Mouse (Mus musculus) kidney, adult 2 months (tissue): ENCODE data around the gene Nr2e3. TPM values are rescaled to one million over a fixed set of nuclear protein-coding genes. Genes with fewer than 3 reads are reported as not detected.

ENCODE experiments used
- DNase-seq: peaks from one replicate; pipeline ENCODE4 v3.0.0; 2021
- H3K27ac ChIP-seq: fragments of 200-500 bp; 2 replicates; pipeline ENCODE4 v1.5.1; 2012; ENCODE audit warnings: low read depth, low read length, control low read depth, inconsistent platforms; ENCODE audit not compliant: insufficient read depth
- H3K27me3 ChIP-seq: fragments of 200-500 bp; replicated peaks from 2 replicates; pipeline ENCODE4 v1.6.1; 2012; ENCODE audit warnings: mild to moderate bottlenecking, moderate library complexity, low read length, inconsistent platforms; ENCODE audit not compliant: control insufficient read depth, insufficient read depth
- H3K36me3 ChIP-seq: fragments of 200-500 bp; 2 replicates; pipeline ENCODE4 v1.6.1; 2012; ENCODE audit warnings: mild to moderate bottlenecking, moderate library complexity, low read length, inconsistent platforms; ENCODE audit not compliant: control insufficient read depth, insufficient read depth
- H3K4me1 ChIP-seq: fragments of 200-500 bp; 2 replicates; pipeline ENCODE4 v1.6.1; 2011; ENCODE audit warnings: low read length; ENCODE audit not compliant: control insufficient read depth, insufficient read depth
- H3K4me3 ChIP-seq: fragments of 200-500 bp; 2 replicates; pipeline ENCODE4 v1.5.1; 2011; ENCODE audit warnings: mild to moderate bottlenecking, low read depth, low read length, control low read depth; ENCODE audit not compliant: insufficient read depth
- CTCF ChIP-seq: fragments of 200-500 bp; conservative IDR thresholded peaks from 2 replicates; pipeline ENCODE4 v1.5.1; 2011; ENCODE audit warnings: low read depth, mild to moderate bottlenecking, control low read depth, low read length, moderate library complexity, mixed read lengths; ENCODE audit not compliant: insufficient read depth, insufficient read length
- POLR2A ChIP-seq: fragments of 200-500 bp; IDR thresholded peaks from one replicate; pipeline ENCODE4 v1.6.1; 2011; ENCODE audit warnings: low read depth, low read length, control low read depth
- WGBS: fragments of 180-500 bp; shearing (Covaris S2); methylation state at CpG from one replicate; pipeline ENCODE4 v1.1.7; 2018; 5-methylcytosine and 5-hydroxymethylcytosine counted together
- polyA plus RNA-seq: library from polyadenylated mRNA; depleted of rRNA; stranded (reverse); fragments of >200 nt; gene quantifications from 2 replicates; pipeline ENCODE4 v1.2.3, GENCODE M21; 2012; rRNA removed

Gene Nr2e3
- polyA plus RNA-seq, 1 experiment = 1.2 TPM

DNA sequence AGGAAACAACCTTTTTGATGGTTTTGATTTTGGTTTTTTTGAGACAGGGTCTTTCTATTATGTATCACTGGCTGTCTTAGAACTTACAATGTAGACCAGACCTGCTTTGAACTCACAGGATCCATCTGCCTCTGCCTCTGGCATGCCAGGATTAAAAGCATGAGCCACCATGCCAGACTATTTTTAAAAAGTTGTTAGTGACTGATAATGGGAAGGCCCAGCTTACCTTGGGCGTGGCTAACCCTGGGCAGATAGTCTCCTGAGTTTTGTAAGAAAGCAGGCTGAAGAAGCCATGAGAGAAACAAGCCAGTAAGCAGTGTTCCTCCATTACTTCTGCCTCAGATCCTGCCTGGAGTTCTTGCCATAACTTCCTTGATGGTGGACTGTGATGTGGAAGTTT, 57.1 kb downstream of the Nr2e3 start:
- peaks cover 3% of the 10 kb centered on the region for H3K36me3 ChIP-seq
- WGBS = 95% methylated on average over 1 of the region's 1 CpGs
- no peaks in the 10 kb centered on the region for H3K4me1 ChIP-seq
- TF ChIP-seq CTCF = no peak
- TF ChIP-seq POLR2A = no peak
- no peaks in the 10 kb centered on the region for H3K27me3 ChIP-seq
- H3K4me3 ChIP-seq = no peak overlapping the region
- H3K27ac ChIP-seq = no peak overlapping the region
- DNase-seq = no peak

Other genes with a start within 250 kb of the Nr2e3 start
- 5.8 and 7.5 TPM in 2 replicates for gene Senp8, start 209.9 kb downstream of the Nr2e3 start, polyA plus RNA-seq
- 4.6 and 4.7 TPM in 2 replicates for gene Myo9a, start 209.8 kb downstream of the Nr2e3 start, polyA plus RNA-seq